Mouse (Mus musculus) neutrophil, adult 59 days (primary cell): ENCODE data around the gene 4921517D22Rik. TPM values are rescaled to one million over a fixed set of nuclear protein-coding genes. Genes with fewer than 3 reads are reported as not detected.

Source experiments
- total RNA-seq, 2 experiments: library from RNA; stranded (reverse); gene quantifications; 1 replicate in 1 of 2; 2 replicates in 1 of 2; pipeline ENCODE4 v1.2.4; 2023

The 4921517D22Rik gene
- not detected for total RNA-seq

GRCm38 (mm10) chr13:59694008-59694407 lies at the start of gene 4921517D22Rik:
4921517D22Rik (minus strand) TSS chr13:59694108.

GRCm38 (mm10) chr13:59731652-59732051 lies 37.7 kb upstream of the 4921517D22Rik start, which contains the start of gene Spata31d1d:
Spata31d1d (minus strand) TSS chr13:59731752.

GRCm38 (mm10) chr13:59711984-59712383 lies 18.1 kb upstream of the 4921517D22Rik start, which contains the start of gene Spata31d1b:
Spata31d1b (plus strand) TSS chr13:59712284.

GRCm38 (mm10) chr13:59710230-59710629 lies 16.3 kb upstream of the 4921517D22Rik start, which contains the start of gene Spata31d1a:
Spata31d1a (minus strand) TSS chr13:59710330.

GRCm38 (mm10) chr13:59675151-59676011 lies 18.5 kb downstream of the 4921517D22Rik start, which contains the start of gene Golm1:
Golm1 (minus strand) TSS chr13:59675811.

Other genes starting within 250 kb of the 4921517D22Rik start
- 10 to 100 TPM; 48.1 to 62.3 TPM for gene Agtpbp1, start 108.9 kb downstream of the 4921517D22Rik start, total RNA-seq
- 10 to 100 TPM; 63.5 to 69.1 TPM for gene Naa35, start 108.8 kb downstream of the 4921517D22Rik start, total RNA-seq
- 10 to 100 TPM; 24.0 to 28.6 TPM for gene Golm1, start 18.3 kb downstream of the 4921517D22Rik start, total RNA-seq
- gene Spata31d1a, start 16.2 kb upstream of the 4921517D22Rik start, total RNA-seq = under 1 TPM; 0.37 to 0.47 TPM
- gene Spata31d1b, start 18.2 kb upstream of the 4921517D22Rik start, total RNA-seq = not detected
- not detected for gene Spata31d1d, start 37.6 kb upstream of the 4921517D22Rik start, total RNA-seq
- not detected for gene 1700014D04Rik, start 52.6 kb upstream of the 4921517D22Rik start, total RNA-seq
- 10 to 100 TPM; 52.4 to 60.2 TPM for gene Isca1, start 75.7 kb upstream of the 4921517D22Rik start, total RNA-seq
- gene Gm49354, start 88.1 kb upstream of the 4921517D22Rik start, total RNA-seq = not detected
- 100 to 1,000 TPM; 408 to 422 TPM for gene Tut7, start 129.0 kb upstream of the 4921517D22Rik start, total RNA-seq